Mouse (Mus musculus) liver, embryonic 11.5 days (tissue): Measurements from ENCODE around the gene Rpp25. TPM values are rescaled to one million over a fixed set of nuclear protein-coding genes. Genes with fewer than 3 reads are reported as not detected.

Experiments
- ATAC-seq: fragments of 200-750 bp; cut with Nextera tagmentation; replicated peaks from 2 replicates; pipeline ENCODE4 v1.8.0; 2017; ENCODE audit warnings: moderate number of reproducible peaks, mild to moderate bottlenecking, moderate TSS enrichment, moderate library complexity; ENCODE audit not compliant: low FRiP score
- DNase-seq: peaks from one replicate; pipeline ENCODE4 v3.0.0-alpha.2; 2017; ENCODE audit warnings: low spot score
- H3K27ac ChIP-seq: fragments of 300-500 bp; sonication (generic); 2 replicates; pipeline ENCODE4 v1.5.1; 2014; ENCODE audit warnings: mild to moderate bottlenecking, low read depth, low read length, control low read depth
- H3K27me3 ChIP-seq: fragments of 300-500 bp; sonication (generic); replicated peaks from 2 replicates; pipeline ENCODE4 v1.6.1; 2014; ENCODE audit warnings: low read length, mixed read lengths; ENCODE audit not compliant: control insufficient read depth, insufficient read depth
- H3K36me3 ChIP-seq: fragments of 300-500 bp; sonication (generic); 2 replicates; pipeline ENCODE4 v1.6.1; 2014; ENCODE audit warnings: mild to moderate bottlenecking, low read length, moderate library complexity, mixed read lengths; ENCODE audit not compliant: control insufficient read depth, insufficient read depth
- H3K4me1 ChIP-seq: fragments of 300-500 bp; sonication (generic); replicated peaks from 2 replicates; pipeline ENCODE4 v1.6.1; 2014; ENCODE audit warnings: low read length, mixed read lengths; ENCODE audit not compliant: control insufficient read depth, insufficient read depth
- H3K4me2 ChIP-seq: fragments of 300-500 bp; sonication (generic); 2 replicates; pipeline ENCODE4 v1.6.1; 2014; ENCODE audit warnings: mild to moderate bottlenecking, control low read depth, moderate library complexity
- H3K4me3 ChIP-seq: fragments of 300-500 bp; sonication (generic); 2 replicates; pipeline ENCODE4 v1.5.1; 2014; ENCODE audit warnings: low read depth, low read length, control low read depth
- H3K9ac ChIP-seq: fragments of 300-500 bp; sonication (generic); 2 replicates; pipeline ENCODE4 v1.6.1; 2014; ENCODE audit warnings: low read depth, low read length, control low read depth
- H3K9me3 ChIP-seq: fragments of 300-500 bp; sonication (generic); 2 replicates; pipeline ENCODE4 v1.6.1; 2016; ENCODE audit warnings: low read length, inconsistent platforms, mixed read lengths; ENCODE audit not compliant: control insufficient read depth
- WGBS: fragments of 180-500 bp; shearing (Covaris S2); extraction: QIAGEN DNeasy Blood & Tissue Kit; methylation state at CpG from one replicate; pipeline ENCODE4 v1.1.7; 2014; 5-methylcytosine and 5-hydroxymethylcytosine counted together
- polyA plus RNA-seq: library from polyadenylated mRNA; unstranded; fragments of >200 nt; fragmentation: Nextera tagmentation; extraction: Ambion mirVana; gene quantifications from 2 replicates; pipeline ENCODE4 v1.2.1, GENCODE M21; 2014

Gene Rpp25
- polyA plus RNA-seq, 1 experiment from 2014 or later = 3.1 TPM

- Histone ChIP-seq H3K4me1 (peaks cover 10% of the 10 kb centered on the region; the same call in 1 of the 2 replicates), H3K9ac (no peak overlapping the region), H3K9me3 (no peaks in the 10 kb centered on the region), H3K27me3 (no peaks in the 10 kb centered on the region), H3K36me3 (0 out of 2 replicates have a peak, but pooled peaks cover 4% of the 10 kb centered on the region), H3K4me2 (no peak overlapping the region), H3K4me3 (no peak overlapping the region), H3K27ac (no peak overlapping the region)
- DNase-seq = no peak
- 62% methylated on average over 3 of the region's 3 CpGs for WGBS
- ATAC-seq = no peak
Measured at GRCm38 (mm10) chr9:57554753-57555152, 50.9 kb downstream of the Rpp25 start.

Other genes starting within 250 kb of the Rpp25 start
- 27.0 and 29.5 TPM in 2 replicates for gene 1700017B05Rik, start 241.4 kb upstream of the Rpp25 start, polyA plus RNA-seq
- 19.9 and 22.0 TPM in 2 replicates for gene Ppcdc, start 63.9 kb upstream of the Rpp25 start, polyA plus RNA-seq
- 9.7 and 12.8 TPM in 2 replicates for gene Scamp5, start 36.0 kb upstream of the Rpp25 start, polyA plus RNA-seq
- gene Cox5a, start 17.2 kb downstream of the Rpp25 start, polyA plus RNA-seq = 519 and 531 TPM in 2 replicates
- 14.8 and 15.7 TPM in 2 replicates for gene Fam219b, start 33.5 kb downstream of the Rpp25 start, polyA plus RNA-seq
- 25.8 and 28.0 TPM in 2 replicates for gene Mpi, start 48.7 kb downstream of the Rpp25 start, polyA plus RNA-seq
- gene Scamp2, start 56.9 kb downstream of the Rpp25 start, polyA plus RNA-seq = 47.6 and 50.3 TPM in 2 replicates
- 8.4 and 11.6 TPM in 2 replicates for gene Ulk3, start 85.4 kb downstream of the Rpp25 start, polyA plus RNA-seq
- not detected in 2 replicates for gene Cplx3, start 102.3 kb downstream of the Rpp25 start, polyA plus RNA-seq
- not detected in 2 replicates for gene Lman1l, start 116.7 kb downstream of the Rpp25 start, polyA plus RNA-seq
- 45.2 and 47.7 TPM in 2 replicates for gene Csk, start 149.6 kb downstream of the Rpp25 start, polyA plus RNA-seq
- gene Cyp1a2, start 179.7 kb downstream of the Rpp25 start, polyA plus RNA-seq = not detected in 2 replicates
- gene Cyp1a1, start 183.9 kb downstream of the Rpp25 start, polyA plus RNA-seq = 0.66 and 0.92 TPM in 2 replicates
- gene Edc3, start 204.5 kb downstream of the Rpp25 start, polyA plus RNA-seq = 22.2 and 23.5 TPM in 2 replicates